Mouse (Mus musculus): ENCODE measurements around the gene Crebrf. TPM values are rescaled to one million over a fixed set of nuclear protein-coding genes. Genes with fewer than 3 reads are reported as not detected.

Crebrf gene
- total RNA-seq, 4 experiments from 2014 or later = 51.1 to 83.8 (median 68.4) TPM

DNA sequence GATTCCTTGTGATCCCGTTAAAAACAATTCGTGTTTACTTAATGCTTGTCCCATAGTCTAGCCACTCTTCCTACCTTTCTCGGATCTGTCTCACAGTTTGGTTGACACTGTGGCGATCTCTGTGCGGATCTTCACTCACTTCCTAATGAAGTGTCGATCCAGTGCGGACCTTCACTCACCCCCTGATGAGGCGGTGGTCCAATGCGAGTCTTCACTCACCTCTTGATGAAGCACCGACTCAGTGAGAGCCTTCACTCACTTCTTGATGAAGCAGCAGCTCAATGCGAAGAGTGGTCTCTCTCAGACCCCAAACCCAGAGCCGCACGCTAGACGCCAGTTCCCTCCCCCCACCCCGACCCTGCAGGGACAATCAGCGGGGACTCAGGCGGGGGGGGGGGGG, 110.7 kb downstream of the Crebrf start:
- DNase-seq (ENCODE audit: low spot score) = no peak

Other genes with a start within 250 kb of the Crebrf start
- gene Ergic1, start 154.2 kb upstream of the Crebrf start, total RNA-seq (2022) = 10 to 100 TPM; 52.7 to 57.9 (median 55.4) TPM
- 10 to 100 TPM; 51.1 to 75.8 (median 59.4) TPM for gene Dusp1, start 153.5 kb upstream of the Crebrf start, total RNA-seq (2022)
- gene Atp6v0e, start 52.4 kb upstream of the Crebrf start, total RNA-seq (2022) = 10 to 100 TPM; 55.2 to 67.1 (median 65.5) TPM
- gene Bnip1, start 65.4 kb downstream of the Crebrf start, total RNA-seq (2022) = 10 to 100 TPM; 25.0 to 32.1 (median 29.9) TPM
- gene Nkx2-5, start 129.4 kb downstream of the Crebrf start, total RNA-seq (2022) = 10 to 100 TPM; 75.8 to 81.5 (median 79.7) TPM
- gene Kifc5b, start 201.4 kb downstream of the Crebrf start, total RNA-seq (2022) = under 1 TPM; 0.29 to 0.81 (median 0.48) TPM
- 10 to 100 TPM; 15.4 to 20.7 (median 16.1) TPM for gene Phf1, start 217.4 kb downstream of the Crebrf start, total RNA-seq (2022)
- gene Cuta, start 223.9 kb downstream of the Crebrf start, total RNA-seq (2022) = 10 to 100 TPM; 91.9 to 98.0 (median 95.8) TPM
- 1 to 10 TPM; 3.6 to 5.2 (median 4.7) TPM for gene Syngap1, start 225.6 kb downstream of the Crebrf start, total RNA-seq (2022)